Mouse (Mus musculus) forebrain, embryonic 15.5 days (tissue): Measurements from ENCODE around the gene Map3k10. TPM values are rescaled to one million over a fixed set of nuclear protein-coding genes. Genes with fewer than 3 reads are reported as not detected.

Experiments
- polyA plus RNA-seq: library from polyadenylated mRNA; unstranded; fragments of >200 nt; fragmentation: Nextera tagmentation; extraction: Ambion mirVana; gene quantifications from 2 replicates; pipeline ENCODE4 v1.2.1, GENCODE M21; 2015

Gene Map3k10
- polyA plus RNA-seq, 1 experiment from 2014 or later = 15.1 TPM

Other genes with a start within 250 kb of the Map3k10 start
- 2.0 and 2.2 TPM in 2 replicates for gene Sptbn4, start 226.9 kb downstream of the Map3k10 start, polyA plus RNA-seq
- gene Blvrb, start 226.6 kb downstream of the Map3k10 start, polyA plus RNA-seq = 15.8 and 17.1 TPM in 2 replicates
- 13.8 and 14.3 TPM in 2 replicates for gene Sertad3, start 200.8 kb downstream of the Map3k10 start, polyA plus RNA-seq
- 6.4 and 8.3 TPM in 2 replicates for gene Sertad1, start 187.7 kb downstream of the Map3k10 start, polyA plus RNA-seq
- 1.1 and 1.3 TPM in 2 replicates for gene Prx, start 175.3 kb downstream of the Map3k10 start, polyA plus RNA-seq
- gene Hipk4, start 151.3 kb downstream of the Map3k10 start, polyA plus RNA-seq = 0.42 and 0.43 TPM in 2 replicates
- 95.7 and 106 TPM in 2 replicates for gene Pld3, start 121.4 kb downstream of the Map3k10 start, polyA plus RNA-seq
- 36.9 and 38.9 TPM in 2 replicates for gene 2310022A10Rik, start 121.4 kb downstream of the Map3k10 start, polyA plus RNA-seq
- gene Akt2, start 83.0 kb downstream of the Map3k10 start, polyA plus RNA-seq = 94.2 and 97.1 TPM in 2 replicates
- 64.1 and 66.2 TPM in 2 replicates for gene Ttc9b, start 20.7 kb downstream of the Map3k10 start, polyA plus RNA-seq
- gene Zfp607b, start 14.7 kb upstream of the Map3k10 start, polyA plus RNA-seq = 11.5 and 14.2 TPM in 2 replicates
- 126 and 128 TPM in 2 replicates for gene Zfp60, start 56.8 kb upstream of the Map3k10 start, polyA plus RNA-seq
- 2.8 and 3.0 TPM in 2 replicates for gene Zfp626, start 132.6 kb upstream of the Map3k10 start, polyA plus RNA-seq
- gene Zfp59, start 164.0 kb upstream of the Map3k10 start, polyA plus RNA-seq = 12.0 and 12.7 TPM in 2 replicates
- 1.3 and 1.5 TPM in 2 replicates for gene Zfp607a, start 182.9 kb upstream of the Map3k10 start, polyA plus RNA-seq